Mouse (Mus musculus) embryonic fibroblast, embryonic 13.5 days (primary cell): Measurements from ENCODE around the gene Pml.

ENCODE experiments used
- CTCF ChIP-seq: IDR thresholded peaks from 2 replicates; pipeline ENCODE4 v1.5.1; 2011; ENCODE audit warnings: mild to moderate bottlenecking, control low read depth, low read length, moderate library complexity, borderline replicate concordance; ENCODE audit not compliant: insufficient read depth
- POLR2A ChIP-seq: IDR thresholded peaks from 2 replicates; pipeline ENCODE4 v1.6.1; 2011; ENCODE audit warnings: low read depth, mild to moderate bottlenecking, control low read depth, low read length, moderate library complexity

- TF ChIP-seq POLR2A = no peak
- no peak for TF ChIP-seq CTCF
Observed at GRCm38 (mm10) chr9:58228777-58229466, 20.7 kb downstream of the Pml start.
